Mouse (Mus musculus): ENCODE measurements around the gene Sp1. TPM values are rescaled to one million over a fixed set of nuclear protein-coding genes. Genes with fewer than 3 reads are reported as not detected.

Gene Sp1
- polyA plus RNA-seq, 1 experiment, result 17.5 TPM

- no peak for DNase-seq (ENCODE audit: low read depth)
These were observed 67.3 kb downstream of the Sp1 start for GRCm38 (mm10) chr15:102473246-102473645.

GRCm38 (mm10) chr15:102474520-102474919 is 68.6 kb downstream of the Sp1 start:
- no peak for DNase-seq (ENCODE audit: low read depth)

- DNase-seq (ENCODE audit: low read depth), result no peak
These were observed 77.2 kb downstream of the Sp1 start for GRCm38 (mm10) chr15:102483136-102483535.

GRCm38 (mm10) chr15:102485853-102486252 is 79.9 kb downstream of the Sp1 start:
- DNase-seq (ENCODE audit: low read depth), result no peak

Other genes with a start within 250 kb of the Sp1 start
- 42.2 and 42.7 TPM in 2 replicates for gene Zfp740, start 202.9 kb upstream of the Sp1 start, polyA plus RNA-seq (2012; rRNA removed)
- gene Csad, start 201.4 kb upstream of the Sp1 start, polyA plus RNA-seq (2012; rRNA removed), result 237 and 241 TPM in 2 replicates
- 4.6 and 5.6 TPM in 2 replicates for gene Itgb7, start 174.2 kb upstream of the Sp1 start, polyA plus RNA-seq (2012; rRNA removed)
- 35.1 and 37.8 TPM in 2 replicates for gene Rarg, start 148.6 kb upstream of the Sp1 start, polyA plus RNA-seq (2012; rRNA removed)
- gene Gm9918, start 135.6 kb upstream of the Sp1 start, polyA plus RNA-seq (2012; rRNA removed), result 0.25 and 0.27 TPM in 2 replicates
- gene Mfsd5, start 126.7 kb upstream of the Sp1 start, polyA plus RNA-seq (2012; rRNA removed), result 66.9 and 89.6 TPM in 2 replicates
- 2.9 and 7.1 TPM in 2 replicates for gene Espl1, start 109.9 kb upstream of the Sp1 start, polyA plus RNA-seq (2012; rRNA removed)
- gene Pfdn5, start 80.0 kb upstream of the Sp1 start, polyA plus RNA-seq (2012; rRNA removed), result 179 and 237 TPM in 2 replicates
- 52.7 and 56.4 TPM in 2 replicates for gene Myg1, start 74.4 kb upstream of the Sp1 start, polyA plus RNA-seq (2012; rRNA removed)
- gene Aaas, start 55.4 kb upstream of the Sp1 start, polyA plus RNA-seq (2012; rRNA removed), result 21.5 and 27.0 TPM in 2 replicates
- gene Sp7, start 39.0 kb upstream of the Sp1 start, polyA plus RNA-seq (2012; rRNA removed), result 0.12 and 0.18 TPM in 2 replicates
- gene Amhr2, start 39.2 kb downstream of the Sp1 start, polyA plus RNA-seq (2012; rRNA removed), result 5.5 and 7.0 TPM in 2 replicates
- gene Prr13, start 52.9 kb downstream of the Sp1 start, polyA plus RNA-seq (2012; rRNA removed), result 121 and 141 TPM in 2 replicates
- gene Pcbp2, start 64.4 kb downstream of the Sp1 start, polyA plus RNA-seq (2012; rRNA removed), result 357 and 485 TPM in 2 replicates
- not detected in 2 replicates for gene Gm10337, start 97.6 kb downstream of the Sp1 start, polyA plus RNA-seq (2012; rRNA removed)
- gene Map3k12, start 110.9 kb downstream of the Sp1 start, polyA plus RNA-seq (2012; rRNA removed), result 15.0 and 15.6 TPM in 2 replicates
- gene Tarbp2, start 112.0 kb downstream of the Sp1 start, polyA plus RNA-seq (2012; rRNA removed), result 49.3 and 66.4 TPM in 2 replicates
- 4.8 and 5.8 TPM in 2 replicates for gene Npff, start 118.8 kb downstream of the Sp1 start, polyA plus RNA-seq (2012; rRNA removed)
- not detected in 2 replicates for gene Gm28047, start 218.9 kb downstream of the Sp1 start, polyA plus RNA-seq (2012; rRNA removed)
- 70.4 and 84.8 TPM in 2 replicates for gene Atf7, start 219.3 kb downstream of the Sp1 start, polyA plus RNA-seq (2012; rRNA removed)

Measured in gonadal fat pad, adult 2 months (tissue).